Mouse (Mus musculus) effector memory CD4-positive, alpha-beta T cell, adult 7 months (primary cell): ENCODE measurements around the gene 3110009E18Rik. TPM values are rescaled to one million over a fixed set of nuclear protein-coding genes. Genes with fewer than 3 reads are reported as not detected.

ENCODE experiments used
- polyA plus RNA-seq: library from polyadenylated mRNA; unstranded; fragments of 100-300 nt; shearing (Covaris generic); gene quantifications from one replicate; pipeline ENCODE4 v1.2.1, GENCODE M21; 2017

3110009E18Rik gene
- 8.5 TPM for polyA plus RNA-seq

GRCm38 (mm10) chr1:120120969-120121811 is at the start of gene 3110009E18Rik, which contains the start of gene Dbi:
3110009E18Rik (plus strand) TSS chr1:120121187.
Dbi (minus strand) TSS chr1:120121078.

GRCm38 (mm10) chr1:120073519-120074306 is 47.3 kb upstream of the 3110009E18Rik start, which contains the start of gene Tmem37:
Tmem37 (minus strand) TSS chr1:120074074.

Other genes starting within 250 kb of the 3110009E18Rik start
- gene Tmem177, start 208.0 kb upstream of the 3110009E18Rik start, polyA plus RNA-seq, result 4.2 TPM
- not detected for gene Cfap221, start 124.0 kb upstream of the 3110009E18Rik start, polyA plus RNA-seq
- gene Sctr, start 114.3 kb upstream of the 3110009E18Rik start, polyA plus RNA-seq, result not detected
- gene Tmem37, start 47.1 kb upstream of the 3110009E18Rik start, polyA plus RNA-seq, result 6.6 TPM
- gene Dbi, start 109 bp upstream of the 3110009E18Rik start, polyA plus RNA-seq, result 96.4 TPM
- gene Steap3, start 151.5 kb downstream of the 3110009E18Rik start, polyA plus RNA-seq, result 0.20 TPM
- not detected for gene C1ql2, start 219.4 kb downstream of the 3110009E18Rik start, polyA plus RNA-seq